Mouse (Mus musculus) cortical plate, adult 2 months (tissue): ENCODE data around the gene Pllp. TPM values are rescaled to one million over a fixed set of nuclear protein-coding genes. Genes with fewer than 3 reads are reported as not detected.

Experiments used
- H3K27ac ChIP-seq: fragments of 200-500 bp; 2 replicates; pipeline ENCODE4 v1.5.1; 2012; ENCODE audit warnings: low read length, control low read depth, inconsistent platforms; ENCODE audit not compliant: insufficient read depth
- H3K4me1 ChIP-seq: fragments of 200-500 bp; 2 replicates; pipeline ENCODE4 v1.6.1; 2011; ENCODE audit warnings: low read length; ENCODE audit not compliant: control insufficient read depth, insufficient read depth
- H3K4me3 ChIP-seq: fragments of 200-500 bp; 2 replicates; pipeline ENCODE4 v1.5.1; 2011; ENCODE audit warnings: mild to moderate bottlenecking, low read length, control low read depth; ENCODE audit not compliant: insufficient read depth
- CTCF ChIP-seq: fragments of 200-500 bp; IDR thresholded peaks from 2 replicates; pipeline ENCODE4 v1.5.1; 2011; ENCODE audit warnings: mild to moderate bottlenecking, control low read depth, low read length; ENCODE audit not compliant: insufficient read depth; ENCODE audit errors: extremely low read depth
- POLR2A ChIP-seq: fragments of 200-500 bp; IDR thresholded peaks from 2 replicates; pipeline ENCODE4 v1.6.1; 2011; ENCODE audit warnings: mild to moderate bottlenecking, low read length, control low read depth; ENCODE audit not compliant: insufficient read depth; ENCODE audit errors: extremely low read depth
- polyA plus RNA-seq: library from polyadenylated mRNA; depleted of rRNA; stranded (reverse); fragments of >200 nt; gene quantifications from 2 replicates; pipeline ENCODE4 v1.2.3, GENCODE M21; 2012

Pllp gene
- polyA plus RNA-seq, 1 experiment = 190 TPM

GRCm38 (mm10) chr8:94704669-94704984 lies 8.5 kb upstream of the Pllp start:
- H3K27ac ChIP-seq = peak overlapping the region; percentile 18; the same call in 1 of the 2 replicates
- TF ChIP-seq CTCF = no peak
- no peak for TF ChIP-seq POLR2A
- no peaks in the 10 kb centered on the region; the same call in 1 of the 2 replicates for H3K4me1 ChIP-seq
- H3K4me3 ChIP-seq = peak overlapping the region; percentile 42

GRCm38 (mm10) chr8:94703972-94704668 lies 8.0 kb upstream of the Pllp start:
- TF ChIP-seq CTCF (peak; percentile 93), POLR2A (0 out of 2 replicates have a peak, but pooled peaks have one; percentile 14)
- Histone ChIP-seq H3K4me3 (peak overlapping the region; percentile 42), H3K27ac (peak overlapping the region; percentile 18; the same call in 1 of the 2 replicates), H3K4me1 (peaks cover 2% of the 10 kb centered on the region; the same call in 1 of the 2 replicates)

DNA sequence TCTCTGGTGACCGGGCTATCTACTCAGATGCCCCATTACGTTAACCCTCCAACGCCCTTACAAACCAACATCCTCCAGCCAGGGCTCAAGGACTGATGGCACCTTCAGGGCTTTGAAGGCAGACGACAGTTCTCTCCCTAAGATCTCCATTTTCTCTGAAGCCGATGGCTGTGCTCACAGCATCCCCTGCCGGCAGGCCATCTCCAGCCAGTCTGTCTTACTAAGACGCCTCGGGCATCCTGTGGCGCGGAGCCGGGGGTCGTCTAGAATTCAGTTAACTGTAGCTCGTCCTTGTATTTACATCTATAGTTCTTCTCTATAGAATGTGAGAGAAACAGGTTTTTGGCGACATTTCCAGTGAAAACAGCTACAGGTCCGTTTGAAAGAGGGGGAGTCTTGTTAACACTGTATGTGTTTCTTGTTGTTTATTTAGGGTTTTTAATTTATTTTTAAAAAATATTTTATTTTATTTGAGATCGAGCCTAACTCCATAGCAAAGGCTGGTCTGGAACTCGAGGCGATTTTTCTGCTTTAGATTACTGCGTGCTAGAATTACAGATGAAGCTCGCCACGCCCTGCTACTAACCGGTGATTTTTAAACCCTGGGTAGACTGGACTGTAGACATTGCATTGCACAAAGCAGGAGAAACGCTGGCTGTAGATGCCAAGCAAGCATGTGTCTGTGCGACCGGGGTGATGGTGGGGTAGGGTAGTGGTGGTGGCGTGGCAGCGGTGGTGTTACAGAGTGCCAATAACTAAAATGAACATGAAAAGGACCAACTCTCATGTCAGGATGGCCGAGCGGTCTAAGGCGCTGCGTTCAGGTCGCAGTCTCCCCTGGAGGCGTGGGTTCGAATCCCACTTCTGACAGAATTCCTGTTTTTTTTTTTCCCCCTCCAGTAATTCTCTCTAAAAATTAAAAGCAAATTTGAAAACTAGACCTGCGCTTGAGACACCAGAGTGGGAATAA lies 7.1 kb upstream of the Pllp start:
- peak; percentile 29; the same call in 1 of the 2 replicates for TF ChIP-seq POLR2A
- peak; percentile 86 for TF ChIP-seq CTCF
- Histone ChIP-seq H3K27ac (peak overlapping the region; percentile 26; the same call in 1 of the 2 replicates), H3K4me1 (peaks cover 2% of the 10 kb centered on the region; the same call in 1 of the 2 replicates), H3K4me3 (peak overlapping the region; percentile 37)

GRCm38 (mm10) chr8:94702156-94702555 lies 6.1 kb upstream of the Pllp start:
- H3K4me1 ChIP-seq = peaks cover 2% of the 10 kb centered on the region; the same call in 1 of the 2 replicates
- no peak overlapping the region for H3K27ac ChIP-seq
- no peak overlapping the region; the same call in 1 of the 2 replicates for H3K4me3 ChIP-seq
- TF ChIP-seq POLR2A (no peak), CTCF (no peak)

DNA sequence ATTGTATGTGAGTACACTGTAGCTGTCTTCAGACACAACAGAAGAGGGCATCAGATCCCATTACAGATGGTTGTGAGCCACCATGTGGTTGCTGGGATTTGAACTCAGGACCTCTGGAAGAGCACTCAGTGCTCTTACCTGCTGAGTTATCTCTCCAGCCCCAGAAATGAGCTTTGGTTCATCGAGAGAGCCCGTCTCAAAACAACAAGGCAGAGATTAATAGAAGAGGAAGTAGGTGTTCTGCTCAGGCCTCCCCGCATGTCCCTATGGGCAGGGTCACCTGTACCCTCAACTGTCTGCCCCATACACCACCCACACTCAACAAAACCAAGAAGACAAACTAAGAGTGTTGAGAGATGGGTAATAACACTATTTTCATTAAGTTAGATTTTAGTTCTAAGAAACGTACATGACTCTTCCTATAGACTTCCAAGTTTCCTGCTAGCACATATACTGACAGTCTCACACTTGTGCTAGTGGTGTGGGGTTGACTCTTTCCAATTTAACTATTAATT lies 4.4 kb upstream of the Pllp start:
- H3K27ac ChIP-seq = no peak overlapping the region
- no peak overlapping the region for H3K4me3 ChIP-seq
- peaks cover 2% of the 10 kb centered on the region; the same call in 1 of the 2 replicates for H3K4me1 ChIP-seq
- TF ChIP-seq CTCF = no peak
- TF ChIP-seq POLR2A = no peak

GRCm38 (mm10) chr8:94699366-94699765 lies 3.3 kb upstream of the Pllp start:
- H3K4me3 ChIP-seq = no peak overlapping the region
- peaks cover 2% of the 10 kb centered on the region; the same call in 1 of the 2 replicates for H3K4me1 ChIP-seq
- no peak overlapping the region for H3K27ac ChIP-seq
- TF ChIP-seq POLR2A = no peak
- no peak for TF ChIP-seq CTCF

- TF ChIP-seq CTCF (no peak), POLR2A (no peak)
- Histone ChIP-seq H3K27ac (no peak overlapping the region), H3K4me3 (no peak overlapping the region), H3K4me1 (peaks cover 2% of the 10 kb centered on the region; the same call in 1 of the 2 replicates)
Observed at GRCm38 (mm10) chr8:94697956-94698355, 1.9 kb upstream of the Pllp start.

GRCm38 (mm10) chr8:94696566-94696965 lies 488 bp upstream of the Pllp start:
- no peak for TF ChIP-seq CTCF
- no peak for TF ChIP-seq POLR2A
- Histone ChIP-seq H3K27ac (no peak overlapping the region), H3K4me1 (peaks cover 2% of the 10 kb centered on the region; the same call in 1 of the 2 replicates), H3K4me3 (no peak overlapping the region; the same call in 1 of the 2 replicates)
